Mouse (Mus musculus): ENCODE data around the gene Spata48. TPM values are rescaled to one million over a fixed set of nuclear protein-coding genes. Genes with fewer than 3 reads are reported as not detected.

The Spata48 gene
- polyA plus RNA-seq (2015; fragmentation: Nextera tagmentation; extraction: Ambion mirVana), result 0.81 and 1.4 TPM in 2 replicates

DNA sequence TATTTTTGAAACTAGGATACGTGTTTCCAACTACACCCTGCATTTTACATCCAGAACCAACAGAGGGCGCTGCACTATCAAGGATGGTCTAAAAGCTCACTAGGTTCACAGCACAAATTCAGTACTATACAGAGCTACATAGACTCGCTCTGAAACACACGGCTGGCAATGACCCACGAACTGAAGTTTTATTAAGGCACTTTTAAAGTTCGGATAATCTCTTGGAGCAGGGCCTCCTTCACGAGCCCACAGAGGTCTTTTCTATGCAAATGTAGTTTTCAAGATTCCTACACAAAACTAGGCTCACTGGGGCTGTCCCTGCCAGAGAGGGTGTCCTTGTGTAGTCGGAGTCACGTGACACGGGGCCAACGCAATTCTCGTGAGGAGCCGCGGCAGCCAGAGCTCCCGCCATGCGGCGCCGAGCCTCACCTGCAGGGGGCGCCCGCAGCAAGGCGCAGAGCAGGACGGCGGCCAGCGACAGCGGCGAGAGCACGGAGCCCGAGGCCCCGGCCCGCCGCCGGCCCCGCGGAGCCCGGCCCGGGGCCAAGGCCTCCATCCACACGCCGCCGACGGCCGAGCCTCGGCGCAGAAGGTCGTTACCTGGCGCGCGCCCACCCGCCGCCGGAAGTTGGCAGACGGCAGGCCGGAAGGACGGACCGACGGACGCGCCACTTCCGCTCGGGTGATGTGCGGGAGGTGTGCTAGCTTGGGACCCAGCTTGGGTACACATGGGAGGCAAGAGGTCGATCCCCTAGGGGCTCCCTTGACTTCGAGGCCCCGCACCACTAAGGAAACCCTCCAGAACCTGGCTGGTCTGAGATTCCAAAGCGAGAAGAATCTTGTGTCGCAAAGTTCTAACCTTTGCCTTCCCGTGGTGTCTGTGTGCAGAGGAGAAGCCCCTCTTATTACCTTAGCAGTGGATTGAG is at the start of gene Spata48, which contains the start of gene Zpbp:
Gene Spata48, plus strand, starts transcription at position 460 of the 926 bp plus-strand sequence.
Gene Zpbp, minus strand, starts transcription at position 774 of the 926 bp plus-strand sequence.
- Histone ChIP-seq H3K27me3 (no peaks in the 10 kb centered on the region), H3K9me3 (replicated peaks) (no peaks in the 10 kb centered on the region), H3K4me3 (peak within 1 kb of the TSS; percentile 71), H3K9ac (peak within 1 kb of the TSS; percentile 63), H3K27ac (peak within 1 kb of the TSS; percentile 76), H3K36me3 (no peaks in the 10 kb centered on the region), H3K4me2 (peak within 1 kb of the TSS; percentile 81), H3K4me1 (replicated peaks) (peaks cover 4% of the 10 kb centered on the region; the same call in 1 of the 2 replicates)
- peak; percentile 94 for ATAC-seq (replicated peaks; ENCODE audit: insufficient number of reproducible peaks, insufficient read depth, low FRiP score, low read depth)
- WGBS, result 3% methylated on average over 66 of the region's 66 CpGs

DNA sequence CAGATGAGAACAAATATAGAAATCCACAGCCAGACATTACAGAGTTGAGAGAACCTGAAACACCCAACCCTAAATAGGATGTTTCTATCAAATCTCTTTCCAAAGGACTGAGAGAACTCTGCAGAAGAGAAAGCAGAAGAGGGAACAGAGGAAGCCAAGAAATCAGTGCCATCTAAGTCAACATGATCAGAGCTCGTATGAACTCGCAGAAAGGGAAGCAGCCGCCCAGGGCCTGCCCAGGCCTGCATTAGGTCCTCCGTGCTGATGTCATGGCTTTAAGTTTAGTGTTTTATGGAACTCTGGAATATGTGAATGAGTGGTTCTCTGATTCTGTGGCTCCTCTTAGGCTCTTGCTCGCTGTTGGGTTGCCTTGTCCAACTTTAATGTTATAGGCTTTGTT is 47.7 kb upstream of the Spata48 start:
- no peak for ATAC-seq (replicated peaks; ENCODE audit: insufficient number of reproducible peaks, insufficient read depth, low FRiP score, low read depth)
- H3K4me2 ChIP-seq, result no peak overlapping the region
- no peak overlapping the region for H3K4me3 ChIP-seq
- H3K9me3 ChIP-seq (replicated peaks), result no peaks in the 10 kb centered on the region
- H3K9ac ChIP-seq, result no peak overlapping the region
- WGBS, result 72% methylated on average over 5 of the region's 5 CpGs
- no peaks in the 10 kb centered on the region for H3K27me3 ChIP-seq
- H3K36me3 ChIP-seq, result no peaks in the 10 kb centered on the region
- H3K4me1 ChIP-seq (replicated peaks), result no peaks in the 10 kb centered on the region
- no peak overlapping the region for H3K27ac ChIP-seq

DNA sequence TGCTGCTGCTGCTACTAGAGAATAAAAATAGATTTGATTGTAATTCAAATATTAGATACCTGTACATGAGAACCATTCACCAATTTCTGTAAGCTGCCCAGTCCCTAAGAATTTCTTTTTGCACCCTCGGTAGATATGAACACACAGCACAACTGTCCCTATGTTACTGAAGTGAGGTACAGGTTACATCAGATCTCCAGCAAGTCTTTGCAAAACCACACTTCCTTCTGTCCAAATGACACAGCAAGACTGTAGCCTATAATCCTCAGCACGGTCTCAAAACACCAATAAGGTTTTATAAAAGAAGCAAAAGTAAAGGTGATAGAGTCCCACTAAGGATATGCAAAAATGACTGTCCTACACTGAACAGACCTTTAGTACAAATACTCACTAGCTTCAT is 44.5 kb upstream of the Spata48 start:
- Histone ChIP-seq H3K4me2 (no peak overlapping the region), H3K4me1 (replicated peaks) (no peaks in the 10 kb centered on the region), H3K9me3 (replicated peaks) (no peaks in the 10 kb centered on the region), H3K4me3 (no peak overlapping the region), H3K27me3 (no peaks in the 10 kb centered on the region), H3K36me3 (no peaks in the 10 kb centered on the region), H3K9ac (no peak overlapping the region), H3K27ac (no peak overlapping the region)
- ATAC-seq (replicated peaks; ENCODE audit: insufficient number of reproducible peaks, insufficient read depth, low FRiP score, low read depth), result no peak
- 60% methylated on average over 2 of the region's 2 CpGs for WGBS

DNA sequence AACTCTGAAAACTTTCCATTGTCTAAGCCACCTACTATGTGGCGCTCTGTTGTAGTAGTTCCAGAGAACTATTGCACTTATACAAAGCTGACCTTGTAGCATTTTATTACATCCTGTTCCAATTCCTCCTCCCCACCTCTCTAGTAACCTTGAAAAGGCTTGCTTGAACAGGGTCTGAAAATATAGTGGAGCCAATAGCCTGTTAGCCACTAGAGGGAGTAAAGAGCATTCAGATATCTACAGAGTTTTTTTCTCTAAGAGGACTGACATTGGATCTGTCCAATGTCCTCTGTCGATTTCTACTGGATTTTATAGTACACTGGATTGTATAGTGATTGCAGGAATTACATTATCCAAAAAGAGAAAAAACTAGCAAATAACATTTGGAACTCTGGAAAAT is 6.9 kb upstream of the Spata48 start:
- WGBS, result 27% methylated on average over 2 of the region's 2 CpGs
- H3K9me3 ChIP-seq (replicated peaks), result no peaks in the 10 kb centered on the region
- no peak for ATAC-seq (replicated peaks; ENCODE audit: insufficient number of reproducible peaks, insufficient read depth, low FRiP score, low read depth)
- no peak overlapping the region for H3K9ac ChIP-seq
- no peak overlapping the region for H3K4me2 ChIP-seq
- H3K4me3 ChIP-seq, result no peak overlapping the region
- no peaks in the 10 kb centered on the region for H3K27me3 ChIP-seq
- no peak overlapping the region for H3K27ac ChIP-seq
- H3K36me3 ChIP-seq, result no peaks in the 10 kb centered on the region
- no peaks in the 10 kb centered on the region for H3K4me1 ChIP-seq (replicated peaks)

DNA sequence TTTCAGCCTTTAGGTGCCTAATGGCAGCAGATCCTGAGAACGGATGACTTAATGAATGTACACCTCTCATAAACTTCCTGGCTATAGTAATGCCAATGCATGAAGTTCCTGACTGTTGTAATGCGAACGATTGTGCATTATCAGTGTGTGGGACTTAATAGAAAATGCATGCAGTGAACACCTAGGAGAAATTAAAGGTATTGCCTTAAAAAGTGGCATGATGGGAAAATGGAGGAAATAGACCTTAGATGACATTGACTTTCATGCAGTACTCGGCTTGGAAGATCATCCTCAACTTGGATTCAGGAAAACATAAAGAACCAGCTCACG is 632 bp downstream of the Spata48 start:
- H3K27me3 ChIP-seq, result no peaks in the 10 kb centered on the region
- H3K27ac ChIP-seq, result no peak overlapping the region
- H3K4me3 ChIP-seq, result peak overlapping the region; percentile 71
- peaks cover 4% of the 10 kb centered on the region; the same call in 1 of the 2 replicates for H3K4me1 ChIP-seq (replicated peaks)
- 82% methylated on average over 5 of the region's 5 CpGs for whole genome bisulfite sequencing
- H3K9me3 ChIP-seq (replicated peaks), result no peaks in the 10 kb centered on the region
- peak overlapping the region; percentile 63 for H3K9ac ChIP-seq
- no peaks in the 10 kb centered on the region for H3K36me3 ChIP-seq
- H3K4me2 ChIP-seq, result peak overlapping the region; percentile 81
- ATAC-seq (replicated peaks; ENCODE audit: insufficient number of reproducible peaks, insufficient read depth, low FRiP score, low read depth), result no peak

DNA sequence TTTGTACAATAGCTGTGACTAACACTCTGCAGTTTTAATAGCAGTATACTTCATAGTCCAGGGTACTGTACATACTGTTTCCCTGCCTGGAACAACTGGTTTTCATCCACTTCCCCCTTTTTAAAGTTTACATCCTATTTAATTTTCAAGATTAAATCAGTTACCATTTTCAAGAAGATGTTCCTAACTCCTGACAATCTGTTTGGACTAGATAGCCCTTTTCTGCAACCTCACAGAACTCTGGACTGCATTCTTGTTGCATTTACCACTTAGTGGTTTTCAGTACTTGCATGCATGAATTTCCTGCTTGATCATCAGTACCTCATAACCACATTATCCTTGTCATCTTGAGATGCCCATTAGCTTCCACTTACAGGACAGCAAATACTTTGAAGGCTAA is 7.0 kb downstream of the Spata48 start:
- no peaks in the 10 kb centered on the region for H3K9me3 ChIP-seq (replicated peaks)
- no peak overlapping the region for H3K9ac ChIP-seq
- H3K27ac ChIP-seq, result no peak overlapping the region
- no peaks in the 10 kb centered on the region for H3K36me3 ChIP-seq
- ATAC-seq (replicated peaks; ENCODE audit: insufficient number of reproducible peaks, insufficient read depth, low FRiP score, low read depth), result no peak
- no peaks in the 10 kb centered on the region for H3K27me3 ChIP-seq
- H3K4me3 ChIP-seq, result no peak overlapping the region
- H3K4me2 ChIP-seq, result no peak overlapping the region
- no peaks in the 10 kb centered on the region for H3K4me1 ChIP-seq (replicated peaks)

DNA sequence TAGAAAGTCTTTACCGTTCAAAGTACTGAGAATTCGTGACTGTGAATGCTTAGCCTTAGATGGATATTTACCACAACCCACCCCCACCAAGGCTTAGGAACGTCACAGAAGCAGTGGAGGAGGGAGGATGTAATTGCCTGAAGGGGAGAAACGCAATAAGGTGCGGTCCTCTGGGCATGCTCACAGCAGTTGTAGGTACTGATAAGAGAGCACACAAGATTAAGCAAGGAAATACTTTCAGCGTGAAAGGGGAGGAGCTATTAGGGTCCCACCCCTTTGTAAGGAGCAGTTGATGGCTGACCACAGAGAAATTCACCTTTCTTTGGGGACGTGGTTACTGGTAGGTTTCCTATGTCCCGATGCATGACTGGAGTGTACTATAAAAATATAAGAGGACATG is 22.5 kb downstream of the Spata48 start:
- H3K4me2 ChIP-seq, result no peak overlapping the region
- no peak for ATAC-seq (replicated peaks; ENCODE audit: insufficient number of reproducible peaks, insufficient read depth, low FRiP score, low read depth)
- H3K27me3 ChIP-seq, result no peaks in the 10 kb centered on the region
- no peak overlapping the region for H3K4me3 ChIP-seq
- WGBS, result 40% methylated on average over 8 of the region's 8 CpGs
- no peaks in the 10 kb centered on the region for H3K4me1 ChIP-seq (replicated peaks)
- H3K36me3 ChIP-seq, result no peaks in the 10 kb centered on the region
- no peaks in the 10 kb centered on the region for H3K9me3 ChIP-seq (replicated peaks)
- H3K9ac ChIP-seq, result no peak overlapping the region
- H3K27ac ChIP-seq, result no peak overlapping the region

DNA sequence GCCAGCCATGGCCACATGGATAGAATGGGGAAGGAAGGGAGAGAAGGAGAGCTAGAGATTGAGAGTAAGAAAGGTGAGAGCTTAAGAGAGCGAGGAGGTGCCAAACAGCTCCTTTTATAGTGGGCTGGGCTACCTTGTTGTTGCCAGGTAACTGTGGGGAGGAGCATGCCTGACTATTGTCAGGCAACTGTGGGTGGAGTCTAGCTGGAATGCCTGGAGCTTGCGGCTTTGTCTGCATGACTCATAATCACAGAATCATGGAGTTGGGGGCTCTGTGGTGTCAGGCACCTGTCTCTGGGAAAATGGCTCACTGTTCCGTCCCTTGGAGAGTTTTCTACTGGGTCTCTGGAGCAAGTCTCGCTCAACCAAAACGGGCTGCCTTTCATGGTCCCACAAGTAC is 30.1 kb downstream of the Spata48 start:
- no peaks in the 10 kb centered on the region for H3K36me3 ChIP-seq
- no peak overlapping the region for H3K4me2 ChIP-seq
- no peaks in the 10 kb centered on the region for H3K27me3 ChIP-seq
- no peak overlapping the region for H3K4me3 ChIP-seq
- 64% methylated on average over 5 of the region's 5 CpGs for WGBS
- no peak for ATAC-seq (replicated peaks; ENCODE audit: insufficient number of reproducible peaks, insufficient read depth, low FRiP score, low read depth)
- no peaks in the 10 kb centered on the region for H3K9me3 ChIP-seq (replicated peaks)
- H3K4me1 ChIP-seq (replicated peaks), result no peaks in the 10 kb centered on the region
- no peak overlapping the region for H3K27ac ChIP-seq
- no peak overlapping the region for H3K9ac ChIP-seq

DNA sequence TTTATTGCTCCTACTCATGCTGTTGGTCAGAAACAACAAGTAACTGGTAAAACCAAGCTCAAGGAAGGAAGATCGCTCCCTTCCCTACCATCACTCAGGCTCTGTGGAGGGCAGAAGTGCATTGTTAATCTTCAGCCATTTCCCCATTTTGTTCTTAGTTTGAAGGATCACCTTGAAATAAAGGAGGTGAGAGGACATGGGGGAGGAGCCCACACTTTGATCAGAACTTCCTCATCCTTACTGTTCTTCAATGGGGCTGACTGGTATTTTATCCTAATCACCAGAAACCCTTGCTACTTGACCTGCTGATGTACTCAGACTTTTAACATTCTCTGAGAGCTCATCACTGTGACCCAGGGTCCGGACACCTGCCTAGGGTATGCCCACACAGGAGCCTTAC is 33.8 kb downstream of the Spata48 start:
- H3K27me3 ChIP-seq, result no peaks in the 10 kb centered on the region
- no peak overlapping the region for H3K27ac ChIP-seq
- no peak overlapping the region for H3K9ac ChIP-seq
- no peak overlapping the region for H3K4me3 ChIP-seq
- ATAC-seq (replicated peaks; ENCODE audit: insufficient number of reproducible peaks, insufficient read depth, low FRiP score, low read depth), result no peak
- WGBS, result 85% methylated on average over 2 of the region's 2 CpGs
- no peaks in the 10 kb centered on the region for H3K36me3 ChIP-seq
- no peak overlapping the region for H3K4me2 ChIP-seq
- no peaks in the 10 kb centered on the region for H3K4me1 ChIP-seq (replicated peaks)
- H3K9me3 ChIP-seq (replicated peaks), result no peaks in the 10 kb centered on the region

DNA sequence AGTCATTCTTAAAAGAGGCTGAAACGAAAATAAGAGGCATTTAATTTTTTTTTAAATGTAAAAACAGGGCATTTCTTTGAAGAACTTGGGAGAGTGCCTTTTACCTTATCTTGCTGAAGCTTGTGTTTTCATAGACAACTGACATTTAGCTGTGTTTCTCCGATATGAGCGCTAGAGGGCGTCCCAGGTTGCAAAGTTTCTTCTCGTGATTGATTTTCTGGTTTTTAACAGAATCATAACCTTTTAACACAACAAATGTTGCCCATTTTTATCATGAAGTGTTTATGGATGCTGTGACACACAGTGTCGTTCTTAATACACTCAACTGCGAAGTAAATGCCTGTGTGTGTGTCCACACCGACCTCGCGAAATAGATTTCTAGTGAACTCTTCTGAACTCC is 38.0 kb downstream of the Spata48 start:
- no peaks in the 10 kb centered on the region for H3K4me1 ChIP-seq (replicated peaks)
- no peaks in the 10 kb centered on the region for H3K27me3 ChIP-seq
- no peak overlapping the region for H3K9ac ChIP-seq
- H3K36me3 ChIP-seq, result no peaks in the 10 kb centered on the region
- no peaks in the 10 kb centered on the region for H3K9me3 ChIP-seq (replicated peaks)
- no peak overlapping the region for H3K4me3 ChIP-seq
- 22% methylated on average over 10 of the region's 10 CpGs for WGBS
- H3K4me2 ChIP-seq, result no peak overlapping the region
- no peak for ATAC-seq (replicated peaks; ENCODE audit: insufficient number of reproducible peaks, insufficient read depth, low FRiP score, low read depth)
- no peak overlapping the region for H3K27ac ChIP-seq

DNA sequence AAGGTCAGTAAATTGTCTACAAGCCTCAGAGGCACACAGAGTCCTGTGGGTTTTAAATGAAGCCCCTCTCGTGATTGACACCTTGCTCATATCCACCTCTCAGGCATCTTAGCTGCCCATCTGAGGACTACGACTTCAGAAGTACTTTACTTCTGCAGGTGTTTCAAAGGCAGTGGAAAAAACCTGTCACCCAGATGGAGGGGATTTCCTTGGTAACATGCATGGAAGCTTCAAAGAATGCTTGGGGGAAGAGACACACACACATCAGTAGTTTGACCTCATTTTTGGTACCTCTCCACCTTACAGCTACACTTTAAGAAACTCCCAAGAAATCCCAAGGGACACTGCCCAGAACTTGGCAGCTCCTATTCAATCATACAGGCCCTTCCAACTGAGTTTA is 44.3 kb downstream of the Spata48 start:
- Histone ChIP-seq H3K4me3 (no peak overlapping the region), H3K4me2 (no peak overlapping the region), H3K27me3 (no peaks in the 10 kb centered on the region), H3K36me3 (no peaks in the 10 kb centered on the region), H3K9ac (no peak overlapping the region), H3K9me3 (replicated peaks) (no peaks in the 10 kb centered on the region), H3K27ac (no peak overlapping the region), H3K4me1 (replicated peaks) (no peaks in the 10 kb centered on the region)
- no peak for ATAC-seq (replicated peaks; ENCODE audit: insufficient number of reproducible peaks, insufficient read depth, low FRiP score, low read depth)
- whole genome bisulfite sequencing, result 64% methylated on average over 2 of the region's 2 CpGs

DNA sequence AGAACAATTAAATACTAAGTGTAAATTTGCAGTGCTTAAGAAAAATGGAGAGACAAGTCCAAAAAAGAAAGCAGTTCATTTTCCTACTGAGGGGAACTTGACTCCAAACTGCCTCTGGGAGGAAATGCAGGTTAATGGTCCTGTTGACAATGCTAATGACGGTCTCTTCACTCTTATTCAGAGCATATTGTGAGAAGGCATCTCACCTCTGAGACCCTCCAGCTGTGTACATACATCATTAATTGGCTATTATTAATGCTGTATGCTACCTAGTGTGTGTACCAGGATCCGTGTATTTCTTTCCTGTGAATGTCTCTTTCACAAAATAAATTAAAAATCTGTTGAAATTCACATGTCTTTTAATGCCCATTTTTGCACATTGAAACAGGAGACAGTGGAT is 47.5 kb downstream of the Spata48 start:
- Histone ChIP-seq H3K4me1 (replicated peaks) (no peaks in the 10 kb centered on the region), H3K27me3 (no peaks in the 10 kb centered on the region), H3K4me3 (no peak overlapping the region), H3K36me3 (no peaks in the 10 kb centered on the region), H3K4me2 (no peak overlapping the region), H3K9me3 (replicated peaks) (no peaks in the 10 kb centered on the region), H3K9ac (no peak overlapping the region), H3K27ac (no peak overlapping the region)
- 63% methylated on average over 2 of the region's 2 CpGs for WGBS
- no peak for ATAC-seq (replicated peaks; ENCODE audit: insufficient number of reproducible peaks, insufficient read depth, low FRiP score, low read depth)
